Mouse (Mus musculus) heart, postnatal 0 days (tissue): Measurements from ENCODE around the gene Ier2.

Source experiments
- CTCF ChIP-seq: IDR thresholded peaks from 2 replicates; pipeline ENCODE4 v1.5.1; 2016; ENCODE audit warnings: antibody characterized with exemption, control low read depth, low read depth
- EP300 ChIP-seq: IDR thresholded peaks from 2 replicates; pipeline ENCODE4 v1.6.1; 2016; ENCODE audit warnings: antibody characterized with exemption, low read depth

DNA sequence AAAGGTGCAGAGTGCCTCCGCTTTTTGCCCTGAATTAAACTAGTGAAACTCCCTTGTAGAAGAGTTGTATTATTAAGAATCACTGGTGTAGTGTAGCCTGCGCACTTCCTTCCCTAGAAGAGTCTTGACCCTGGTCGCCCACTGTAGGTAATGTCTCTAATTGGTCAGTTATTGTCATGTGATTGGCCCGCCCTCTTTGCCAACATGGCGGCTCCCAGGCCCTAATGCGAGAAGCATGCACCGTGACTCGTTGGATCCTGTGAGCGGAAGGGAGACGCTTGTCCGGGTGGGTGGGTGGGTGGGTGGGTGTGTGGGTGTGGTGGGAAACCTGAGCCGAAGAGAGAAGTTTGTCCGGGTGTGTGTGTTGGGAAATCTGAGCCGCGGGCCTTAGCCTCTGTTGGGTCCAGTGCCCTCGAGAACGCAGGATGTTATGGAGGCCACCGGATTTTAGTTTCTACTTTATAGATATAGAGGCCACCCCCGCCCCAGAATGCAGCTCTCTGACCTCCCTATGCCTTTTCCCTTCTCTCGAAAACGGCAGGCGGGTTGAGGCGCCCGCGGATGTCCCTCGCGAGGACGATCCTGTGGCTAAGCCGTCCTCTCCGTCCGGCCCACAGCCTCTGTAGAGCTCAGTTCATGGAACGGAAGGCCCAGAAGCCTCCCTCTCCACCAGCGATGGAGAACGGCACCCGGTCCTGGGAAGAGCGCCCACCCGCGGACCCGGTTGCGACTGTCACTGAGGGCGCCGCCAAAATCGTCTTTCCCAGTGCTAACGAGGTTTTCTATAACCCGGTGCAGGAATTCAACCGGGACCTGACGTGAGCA, 26.7 kb upstream of the Ier2 start:
- no peak for TF ChIP-seq CTCF
- TF ChIP-seq EP300: no peak
